Mouse (Mus musculus) embryonic facial prominence, embryonic 10.5 days (tissue): ENCODE data around the gene E030018B13Rik. TPM values are rescaled to one million over a fixed set of nuclear protein-coding genes. Genes with fewer than 3 reads are reported as not detected.

ENCODE experiments used
- DNase-seq: peaks from one replicate; pipeline ENCODE4 v3.0.0-alpha.2; 2017; ENCODE audit warnings: low spot score
- H3K27ac ChIP-seq: fragments of 300-500 bp; sonication (generic); replicated peaks from 2 replicates; pipeline ENCODE4 v1.5.1; 2016; ENCODE audit warnings: mild to moderate bottlenecking
- H3K27me3 ChIP-seq: fragments of 300-500 bp; sonication (generic); replicated peaks from 2 replicates; pipeline ENCODE4 v1.6.1; 2016; ENCODE audit warnings: low read depth, mild to moderate bottlenecking; ENCODE audit not compliant: poor library complexity, severe bottlenecking
- H3K36me3 ChIP-seq: fragments of 300-500 bp; sonication (generic); replicated peaks from 2 replicates; pipeline ENCODE4 v1.6.1; 2016; ENCODE audit warnings: mild to moderate bottlenecking, moderate library complexity
- H3K4me1 ChIP-seq: fragments of 300-500 bp; sonication (generic); 2 replicates; pipeline ENCODE4 v1.6.1; 2016
- H3K4me3 ChIP-seq: fragments of 300-500 bp; sonication (generic); 2 replicates; pipeline ENCODE4 v1.5.1; 2016; ENCODE audit warnings: mild to moderate bottlenecking, moderate library complexity
- H3K9me3 ChIP-seq: fragments of 300-500 bp; sonication (generic); 2 replicates; pipeline ENCODE4 v1.6.1; 2016; ENCODE audit warnings: mild to moderate bottlenecking
- WGBS: fragments of 180-500 bp; shearing (Covaris S2); methylation state at CpG from one replicate; pipeline ENCODE4 v1.1.7; 2016; 5-methylcytosine and 5-hydroxymethylcytosine counted together
- polyA plus RNA-seq: library from polyadenylated mRNA; unstranded; fragments of >200 nt; fragmentation: Nextera tagmentation; extraction: Ambion mirVana; gene quantifications from 2 replicates; pipeline ENCODE4 v1.2.1, GENCODE M21; 2016

E030018B13Rik gene
- polyA plus RNA-seq, 1 experiment from 2014 or later: not detected

- no peaks in the 10 kb centered on the region for H3K27me3 ChIP-seq
- no peak for DNase-seq
Observed at GRCm38 (mm10) chr7:63888674-63889073, 28.0 kb upstream of the E030018B13Rik start.

GRCm38 (mm10) chr7:63889116-63889975 is 27.3 kb upstream of the E030018B13Rik start:
- 74% methylated on average over 9 of the region's 9 CpGs for WGBS
- no peak overlapping the region for H3K4me3 ChIP-seq

More at GRCm38 (mm10) chr7:63888674-63889073, 28.0 kb upstream of the E030018B13Rik start:
- Histone ChIP-seq H3K4me3 (no peak overlapping the region), H3K9me3 (no peaks in the 10 kb centered on the region), H3K4me1 (peaks cover 8% of the 10 kb centered on the region; the same call in 1 of the 2 replicates), H3K36me3 (peaks cover 34% of the 10 kb centered on the region), H3K27ac (no peak overlapping the region)
- WGBS: 80% methylated on average over 6 of the region's 6 CpGs

GRCm38 (mm10) chr7:63891488-63892075 is 25.1 kb upstream of the E030018B13Rik start:
- H3K27me3 ChIP-seq: no peaks in the 10 kb centered on the region
- no peak overlapping the region for H3K27ac ChIP-seq
- no peak overlapping the region for H3K4me3 ChIP-seq
- H3K36me3 ChIP-seq: peaks cover 34% of the 10 kb centered on the region
- no peak for DNase-seq
- no peaks in the 10 kb centered on the region for H3K9me3 ChIP-seq
- H3K4me1 ChIP-seq: peaks cover 13% of the 10 kb centered on the region
- 67% methylated on average over 43 of the region's 43 CpGs for WGBS

More at GRCm38 (mm10) chr7:63889116-63889975, 27.3 kb upstream of the E030018B13Rik start:
- Histone ChIP-seq H3K27ac (no peak overlapping the region), H3K9me3 (no peaks in the 10 kb centered on the region), H3K27me3 (no peaks in the 10 kb centered on the region), H3K4me1 (peaks cover 8% of the 10 kb centered on the region; the same call in 1 of the 2 replicates), H3K36me3 (peaks cover 34% of the 10 kb centered on the region)
- no peak for DNase-seq

- peaks cover 23% of the 10 kb centered on the region for H3K4me1 ChIP-seq
- no peak overlapping the region for H3K27ac ChIP-seq
- no peaks in the 10 kb centered on the region for H3K9me3 ChIP-seq
- no peak overlapping the region for H3K4me3 ChIP-seq
- H3K27me3 ChIP-seq: no peaks in the 10 kb centered on the region
- no peak for DNase-seq
- H3K36me3 ChIP-seq: peaks cover 29% of the 10 kb centered on the region
- 85% methylated on average over 5 of the region's 5 CpGs for WGBS
Observed at GRCm38 (mm10) chr7:63893201-63893600, 23.5 kb upstream of the E030018B13Rik start.

- no peaks in the 10 kb centered on the region for H3K9me3 ChIP-seq
- no peaks in the 10 kb centered on the region for H3K27me3 ChIP-seq
- WGBS: 72% methylated on average over 4 of the region's 4 CpGs
Observed at GRCm38 (mm10) chr7:63893729-63894128, 22.9 kb upstream of the E030018B13Rik start.

GRCm38 (mm10) chr7:63894662-63895061 is 22.0 kb upstream of the E030018B13Rik start:
- Histone ChIP-seq H3K4me1 (peaks cover 23% of the 10 kb centered on the region), H3K27ac (no peak overlapping the region), H3K36me3 (peaks cover 20% of the 10 kb centered on the region), H3K9me3 (no peaks in the 10 kb centered on the region), H3K4me3 (no peak overlapping the region), H3K27me3 (no peaks in the 10 kb centered on the region)
- DNase-seq: no peak
- 80% methylated on average over 4 of the region's 4 CpGs for WGBS

More at GRCm38 (mm10) chr7:63893729-63894128, 22.9 kb upstream of the E030018B13Rik start:
- no peak for DNase-seq
- Histone ChIP-seq H3K4me1 (peaks cover 23% of the 10 kb centered on the region), H3K4me3 (no peak overlapping the region), H3K27ac (no peak overlapping the region), H3K36me3 (peaks cover 27% of the 10 kb centered on the region)

GRCm38 (mm10) chr7:63895223-63895622 is 21.4 kb upstream of the E030018B13Rik start:
- peaks cover 14% of the 10 kb centered on the region for H3K36me3 ChIP-seq
- H3K27me3 ChIP-seq: no peaks in the 10 kb centered on the region
- WGBS: 90% methylated on average over 3 of the region's 3 CpGs
- peaks cover 23% of the 10 kb centered on the region for H3K4me1 ChIP-seq
- H3K9me3 ChIP-seq: no peaks in the 10 kb centered on the region
- DNase-seq: no peak
- H3K4me3 ChIP-seq: no peak overlapping the region
- no peak overlapping the region for H3K27ac ChIP-seq

- no peaks in the 10 kb centered on the region for H3K9me3 ChIP-seq
- H3K4me3 ChIP-seq: peak overlapping the region; percentile 57
- H3K36me3 ChIP-seq: peaks cover 2% of the 10 kb centered on the region
- 17% methylated on average over 17 of the region's 17 CpGs for WGBS
- no peak for DNase-seq
- H3K4me1 ChIP-seq: peaks cover 26% of the 10 kb centered on the region
- peak overlapping the region; percentile 78 for H3K27ac ChIP-seq
- no peaks in the 10 kb centered on the region for H3K27me3 ChIP-seq
Observed at GRCm38 (mm10) chr7:63896276-63896967, 20.2 kb upstream of the E030018B13Rik start.

- H3K27ac ChIP-seq: peak overlapping the region; percentile 78
- no peaks in the 10 kb centered on the region for H3K9me3 ChIP-seq
- H3K36me3 ChIP-seq: no peaks in the 10 kb centered on the region
- H3K27me3 ChIP-seq: no peaks in the 10 kb centered on the region
- peak overlapping the region; percentile 57 for H3K4me3 ChIP-seq
- peak; percentile 83 for DNase-seq
- peaks cover 31% of the 10 kb centered on the region for H3K4me1 ChIP-seq
- WGBS: 1% methylated on average over 22 of the region's 22 CpGs
Observed at GRCm38 (mm10) chr7:63896968-63897468, 19.6 kb upstream of the E030018B13Rik start.

GRCm38 (mm10) chr7:63897655-63898054 is 19.0 kb upstream of the E030018B13Rik start:
- Histone ChIP-seq H3K36me3 (no peaks in the 10 kb centered on the region), H3K27me3 (no peaks in the 10 kb centered on the region), H3K4me3 (no peak overlapping the region; the same call in 1 of the 2 replicates), H3K9me3 (no peaks in the 10 kb centered on the region), H3K27ac (0 out of 2 replicates have a peak overlapping the region, but pooled peaks have one; percentile 78), H3K4me1 (peaks cover 35% of the 10 kb centered on the region)
- 53% methylated on average over 3 of the region's 3 CpGs for WGBS
- DNase-seq: no peak

GRCm38 (mm10) chr7:63898201-63898600 is 18.5 kb upstream of the E030018B13Rik start:
- 88% methylated on average over 6 of the region's 6 CpGs for WGBS

GRCm38 (mm10) chr7:63899925-63900324 is 16.7 kb upstream of the E030018B13Rik start:
- peaks cover 47% of the 10 kb centered on the region for H3K4me1 ChIP-seq
- H3K27ac ChIP-seq: no peak overlapping the region
- H3K27me3 ChIP-seq: no peaks in the 10 kb centered on the region
- H3K4me3 ChIP-seq: no peak overlapping the region
- WGBS: 89% methylated on average over 8 of the region's 8 CpGs
- H3K36me3 ChIP-seq: no peaks in the 10 kb centered on the region
- H3K9me3 ChIP-seq: no peaks in the 10 kb centered on the region
- DNase-seq: no peak

More at GRCm38 (mm10) chr7:63898201-63898600, 18.5 kb upstream of the E030018B13Rik start:
- no peak for DNase-seq
- Histone ChIP-seq H3K27me3 (no peaks in the 10 kb centered on the region), H3K4me3 (no peak overlapping the region), H3K4me1 (peaks cover 39% of the 10 kb centered on the region), H3K27ac (no peak overlapping the region), H3K9me3 (no peaks in the 10 kb centered on the region), H3K36me3 (no peaks in the 10 kb centered on the region)
